Mouse (Mus musculus): Measurements from ENCODE around the gene Lce3d.

Lce3d gene

GRCm38 (mm10) chr3:92957090-92957489 lies at the start of gene Lce3d:
Lce3d (plus strand) TSS chr3:92957390.
- DNase-seq: no peak

- peak; percentile 29 for DNase-seq
Measured at GRCm38 (mm10) chr3:92907571-92907970, 49.6 kb upstream of the Lce3d start.

GRCm38 (mm10) chr3:92920364-92920763 lies 36.8 kb upstream of the Lce3d start:
- DNase-seq: peak; percentile 5

- DNase-seq: no peak
Measured at GRCm38 (mm10) chr3:92926130-92926529, 31.1 kb upstream of the Lce3d start, which contains the start of gene Lce3a. Lce3a (minus strand) TSS chr3:92926230.

GRCm38 (mm10) chr3:92932679-92933078 lies 24.5 kb upstream of the Lce3d start, which contains the start of gene Lce3b:
Lce3b (plus strand) TSS chr3:92932979.
- DNase-seq: no peak

GRCm38 (mm10) chr3:92944186-92944585 lies 13.0 kb upstream of the Lce3d start, which contains the start of gene Lce3c:
Lce3c (plus strand) TSS chr3:92944486.
- no peak for DNase-seq

GRCm38 (mm10) chr3:92966761-92967160 lies 9.6 kb downstream of the Lce3d start, which contains the start of gene Lce3e:
Lce3e (plus strand) TSS chr3:92967061.
- DNase-seq: no peak

GRCm38 (mm10) chr3:92978484-92978883 lies 21.3 kb downstream of the Lce3d start:
- DNase-seq: no peak

GRCm38 (mm10) chr3:92991926-92992325 lies 34.7 kb downstream of the Lce3d start, which contains the start of gene Lce3f:
Lce3f (plus strand) TSS chr3:92992226.
- DNase-seq: no peak

GRCm38 (mm10) chr3:92998691-92999090 lies 41.5 kb downstream of the Lce3d start:
- peak; percentile 63 for DNase-seq

GRCm38 (mm10) chr3:93000621-93001020 lies 43.4 kb downstream of the Lce3d start:
- no peak for DNase-seq

GRCm38 (mm10) chr3:93002843-93003242 lies 45.7 kb downstream of the Lce3d start:
- DNase-seq: no peak
